Comparison of ENCODE assay signal across 23 mouse cellular contexts in genomic region chr10:128846664-128847063, GRCm38 (mm10).
"Had no signal": no experiment of that assay in that cellular context is flagged by ENCODE, and none has a peak within 500 bp of the region (broad histone marks: within the 10 kb centered on the region; RNA-seq: fewer than 3 reads in every experiment).

No protein-coding gene starts in this region.

- H3K9ac ChIP-seq: heart, embryonic 13.5 days; heart, embryonic 15.5 days; hindbrain, embryonic 13.5 days; hindbrain, embryonic 15.5 days; limb, embryonic 12.5 days had no signal

- H3K4me3 ChIP-seq: heart, embryonic 10.5 days; heart, embryonic 13.5 days; heart, embryonic 15.5 days; hindbrain, embryonic 13.5 days; hindbrain, embryonic 15.5 days; layer of hippocampus, adult 2 months; left cerebral cortex, adult 2 months; limb, embryonic 10.5 days; limb, embryonic 12.5 days had no signal

- H3K9me3 ChIP-seq: heart, embryonic 10.5 days; heart, embryonic 13.5 days; heart, embryonic 15.5 days; hindbrain, embryonic 13.5 days; hindbrain, embryonic 15.5 days; limb, embryonic 10.5 days; limb, embryonic 12.5 days had no signal

- H3K27ac ChIP-seq: heart, embryonic 10.5 days; heart, embryonic 13.5 days; heart, embryonic 15.5 days; hindbrain, embryonic 13.5 days; hindbrain, embryonic 15.5 days; hindbrain, postnatal 0 days; layer of hippocampus, adult 2 months; left cerebral cortex, adult 2 months; limb, embryonic 10.5 days; limb, embryonic 12.5 days had no signal

- ATAC-seq: hindbrain, postnatal 0 days; intestine, embryonic 16.5 days had no signal

- H3K4me2 ChIP-seq: heart, embryonic 13.5 days; heart, embryonic 15.5 days; hindbrain, embryonic 13.5 days; hindbrain, embryonic 15.5 days; limb, embryonic 12.5 days; liver, embryonic 11.5 days had no signal

- H3K4me1 ChIP-seq: heart, embryonic 10.5 days; hindbrain, embryonic 13.5 days; hindbrain, embryonic 15.5 days had no signal

- H3K27me3 ChIP-seq: heart, embryonic 13.5 days; heart, embryonic 15.5 days; hindbrain, embryonic 13.5 days; hindbrain, embryonic 15.5 days; limb, embryonic 12.5 days had no signal

- DNase-seq: gastrocnemius, postnatal 14 days; gastrocnemius, postnatal 36 days; heart, adult 18-20 months; heart, postnatal 14 days; heart, postnatal 36 days; kidney, adult 11 months; kidney, adult 8-10 months; kidney, postnatal 10 days; kidney, postnatal 25 days; kidney, postnatal 4 days; liver had no signal
